Mouse (Mus musculus): ENCODE results near the gene Smim14.
A peak's percentile ranks its signal among the peaks of the same experiment; 100 is the strongest.

Smim14 gene

GRCm38 (mm10) chr5:65536751-65537419 is at the start of gene Smim14, which contains the start of gene Ube2k:
Gene Smim14, minus strand, starts transcription at chr5:65537184.
Gene Ube2k, plus strand, starts transcription at chr5:65537233.
- DNase-seq: peak; percentile 93

GRCm38 (mm10) chr5:65586291-65586690 is 49.3 kb upstream of the Smim14 start:
- no peak for DNase-seq

GRCm38 (mm10) chr5:65578545-65578944 is 41.6 kb upstream of the Smim14 start:
- no peak for DNase-seq

DNA sequence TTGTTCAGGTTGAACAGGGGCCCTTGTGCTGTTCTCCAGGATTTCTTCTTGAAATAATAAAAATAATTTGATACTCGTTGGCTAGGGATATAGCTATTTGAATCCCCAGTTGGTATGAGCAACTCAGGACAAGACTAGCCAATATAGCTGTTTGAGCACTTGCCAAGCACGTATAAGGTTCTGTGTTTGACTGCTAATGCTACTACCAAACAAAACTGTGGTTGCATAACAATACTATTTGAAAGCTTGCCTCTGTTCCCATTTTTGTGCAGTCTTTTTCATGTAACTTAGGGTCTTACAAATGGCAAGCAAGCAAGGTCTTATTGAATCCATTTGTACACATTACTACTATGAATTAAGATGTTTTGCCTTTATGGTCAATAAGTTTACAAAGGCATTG is 38.9 kb upstream of the Smim14 start:
- DNase-seq: no peak

GRCm38 (mm10) chr5:65574876-65575275 is 37.9 kb upstream of the Smim14 start:
- no peak for DNase-seq

- no peak for DNase-seq
Observed at GRCm38 (mm10) chr5:65565486-65565885, 28.5 kb upstream of the Smim14 start.

- peak; percentile 43 for DNase-seq
Observed at GRCm38 (mm10) chr5:65561125-65561893, 24.3 kb upstream of the Smim14 start.

DNA sequence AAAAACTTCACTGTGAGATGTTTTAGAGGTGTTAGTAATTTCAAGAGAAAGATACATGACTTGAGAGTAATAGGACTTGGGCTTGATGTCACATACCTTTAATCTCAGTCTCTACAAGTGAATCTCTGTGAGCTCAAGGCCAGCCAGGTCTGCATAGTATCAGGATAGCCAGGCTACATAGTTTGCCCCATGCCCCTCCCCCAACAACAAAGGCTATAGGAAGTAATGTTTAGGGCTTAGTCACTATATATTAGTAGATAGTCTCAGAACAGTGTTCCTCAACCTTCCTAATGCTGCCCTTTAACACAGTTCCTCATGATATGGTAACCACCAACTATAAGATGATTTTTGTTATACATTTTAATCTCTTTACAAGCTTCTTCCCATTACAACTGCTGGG is 20.1 kb upstream of the Smim14 start:
- DNase-seq: no peak

GRCm38 (mm10) chr5:65549677-65550076 is 12.7 kb upstream of the Smim14 start:
- no peak for DNase-seq

DNA sequence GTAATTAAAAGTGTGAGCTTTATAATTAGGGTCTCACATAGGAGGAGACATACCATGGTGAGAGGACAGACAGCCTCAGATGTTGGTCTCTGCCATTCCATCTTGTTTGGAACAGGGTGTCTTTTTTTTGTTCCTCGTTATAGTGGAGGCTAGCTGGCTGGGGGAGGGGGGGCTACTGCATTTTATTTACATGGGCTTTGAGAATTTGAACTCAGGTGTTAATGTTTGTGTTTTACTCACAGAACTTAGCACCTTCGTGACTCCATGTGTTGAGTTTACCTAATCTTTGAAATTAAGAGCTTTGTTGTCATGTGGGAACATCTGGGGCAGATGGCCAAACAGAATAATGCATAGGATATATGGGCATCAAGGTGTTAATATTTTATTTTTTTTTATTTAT is 7.6 kb upstream of the Smim14 start:
- no peak for DNase-seq

- DNase-seq: no peak
Observed at GRCm38 (mm10) chr5:65543491-65543890, 6.5 kb upstream of the Smim14 start.

DNA sequence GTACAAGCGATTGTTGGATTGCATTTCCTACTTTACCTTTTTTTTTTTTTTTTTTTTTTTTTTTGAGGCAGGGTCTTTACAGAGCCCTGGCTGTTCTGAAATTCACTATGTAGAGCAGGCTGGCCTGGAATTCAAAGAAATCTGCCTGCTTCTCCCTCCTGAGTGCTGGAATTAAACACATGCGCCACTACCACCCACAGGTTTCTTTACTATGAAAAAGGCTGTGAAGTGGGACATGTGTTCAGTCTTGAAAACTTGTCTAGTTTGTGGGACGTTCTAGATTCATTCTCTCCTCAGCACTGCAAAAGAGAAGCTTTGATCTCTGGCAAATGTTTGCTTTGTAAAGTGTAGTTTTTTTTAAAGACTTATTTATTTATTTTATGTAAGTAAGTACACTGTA is 4.9 kb upstream of the Smim14 start:
- no peak for DNase-seq

GRCm38 (mm10) chr5:65539786-65540185 is 2.8 kb upstream of the Smim14 start:
- no peak for DNase-seq

DNA sequence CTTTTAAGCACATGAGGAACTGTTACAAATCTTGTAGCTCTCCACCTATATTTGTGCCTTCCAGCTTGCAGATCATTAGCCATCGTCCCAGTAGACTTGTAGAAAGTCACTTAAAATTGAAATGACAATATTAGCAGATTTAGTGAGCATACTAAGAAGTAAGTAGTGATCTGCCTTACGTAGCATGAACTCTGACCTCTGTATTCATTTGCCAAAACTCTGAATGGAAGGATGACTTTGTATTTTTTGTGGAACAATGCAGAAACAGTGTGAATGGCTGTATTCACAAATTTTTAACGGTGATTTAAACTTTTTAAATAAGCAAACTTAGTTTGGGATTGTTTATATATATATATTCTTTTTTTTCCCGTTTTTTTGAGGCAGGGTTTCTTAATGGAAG is 1.8 kb upstream of the Smim14 start:
- DNase-seq: no peak

GRCm38 (mm10) chr5:65538121-65538520 is 1.1 kb upstream of the Smim14 start:
- peak; percentile 26 for DNase-seq

DNA sequence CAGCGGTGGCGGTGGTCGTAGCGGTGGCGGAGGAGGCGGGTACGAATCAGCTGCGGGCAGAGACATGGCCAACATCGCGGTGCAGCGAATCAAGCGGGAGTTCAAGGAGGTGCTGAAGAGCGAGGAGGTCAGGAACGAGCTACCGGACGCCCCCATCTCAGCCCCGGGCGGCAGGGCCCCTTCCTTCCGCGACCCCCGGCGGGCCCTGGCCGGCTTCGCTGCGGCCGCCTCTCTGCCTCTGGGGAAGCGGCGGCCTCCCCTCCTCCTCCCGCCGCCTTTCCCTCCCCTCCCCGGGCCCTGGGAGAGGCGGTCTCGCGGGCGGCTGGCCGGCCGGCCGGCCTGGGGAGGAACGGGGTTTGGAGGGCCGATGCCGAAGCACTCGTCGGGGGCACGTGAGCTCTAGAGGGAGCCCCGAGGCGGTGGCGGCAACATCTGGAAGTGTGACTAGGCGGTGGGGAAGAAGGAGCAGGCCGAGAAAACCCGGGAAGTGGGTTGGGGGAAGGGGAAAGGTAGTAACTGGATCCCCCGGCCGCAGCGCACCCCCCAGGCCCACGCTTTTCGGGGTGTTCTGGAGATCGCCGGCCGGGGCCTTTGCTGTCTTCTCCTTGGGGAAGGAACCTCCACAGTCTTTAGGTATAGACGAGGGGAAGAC is 562 bp upstream of the Smim14 start:
- peak; percentile 48 for DNase-seq

DNA sequence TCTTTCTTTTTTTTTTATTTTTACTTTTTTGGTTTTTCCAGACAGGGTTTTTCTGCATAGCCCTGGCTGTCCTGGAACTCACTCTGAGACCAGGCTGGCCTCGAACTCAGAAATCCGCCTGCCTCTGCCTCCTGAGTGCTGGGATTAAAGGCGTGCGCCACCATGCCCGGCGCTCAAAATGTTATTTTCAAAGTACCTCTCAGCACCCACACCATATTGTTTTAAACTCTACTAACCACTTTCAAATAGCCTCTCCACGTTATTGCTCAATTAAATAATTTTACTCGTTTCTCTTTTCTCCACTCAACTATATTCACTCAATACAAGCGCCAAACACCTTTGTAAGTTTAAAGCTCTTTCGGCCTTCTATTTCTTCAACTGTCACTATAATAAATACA is 917 bp downstream of the Smim14 start:
- peak; percentile 29 for DNase-seq

DNA sequence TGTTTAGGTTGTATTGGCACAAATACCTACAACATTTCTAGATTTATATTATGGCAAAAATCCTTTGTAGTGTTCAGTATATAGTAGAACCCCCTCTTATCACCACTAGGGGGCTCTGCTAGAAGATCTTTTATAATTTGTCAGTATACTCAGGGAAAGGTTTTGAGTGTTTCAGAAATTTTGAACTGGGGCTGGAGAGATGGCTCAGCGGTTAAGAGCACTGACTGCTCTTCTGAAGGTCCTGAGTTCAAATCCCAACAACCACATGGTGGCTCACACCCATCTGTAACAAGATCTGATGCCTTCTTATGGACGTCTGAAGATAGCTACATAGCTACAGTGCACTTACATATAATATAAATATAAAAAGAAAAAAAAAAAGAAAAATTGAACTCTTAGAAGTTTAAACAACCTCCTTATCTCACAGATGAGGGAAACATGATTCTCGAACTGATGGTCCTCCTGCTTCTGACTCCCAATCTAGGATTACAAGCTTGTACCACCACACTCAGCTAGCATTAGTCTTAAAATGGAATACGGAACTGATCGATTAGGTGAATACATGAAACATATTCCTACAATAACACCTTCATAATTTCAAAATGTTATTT is 1.4 kb downstream of the Smim14 start:
- peak; percentile 80 for DNase-seq

DNA sequence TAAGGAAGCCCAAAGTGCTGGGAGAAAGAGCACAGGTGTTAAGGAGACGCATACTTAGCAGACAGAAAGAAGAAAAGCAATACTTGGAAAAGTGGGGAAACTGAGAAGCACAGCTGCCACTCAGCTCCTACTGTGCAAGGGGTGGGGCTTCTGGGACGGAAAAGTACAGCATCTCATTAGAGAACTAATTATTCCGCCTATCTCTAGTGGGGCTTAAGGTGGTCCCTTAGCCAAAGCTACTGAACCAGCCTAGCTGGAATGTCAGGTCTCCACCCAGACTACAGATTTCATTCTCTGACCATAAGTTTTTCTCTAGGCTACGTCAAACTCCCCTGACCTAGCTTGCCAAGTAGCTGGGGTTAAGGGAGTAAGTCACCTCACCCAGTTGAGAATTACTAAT is 2.5 kb downstream of the Smim14 start:
- no peak for DNase-seq

GRCm38 (mm10) chr5:65531283-65531682 is 5.7 kb downstream of the Smim14 start:
- no peak for DNase-seq

GRCm38 (mm10) chr5:65525674-65526443 is 11.1 kb downstream of the Smim14 start:
- DNase-seq: no peak

GRCm38 (mm10) chr5:65524831-65525230 is 12.2 kb downstream of the Smim14 start:
- DNase-seq: no peak

DNA sequence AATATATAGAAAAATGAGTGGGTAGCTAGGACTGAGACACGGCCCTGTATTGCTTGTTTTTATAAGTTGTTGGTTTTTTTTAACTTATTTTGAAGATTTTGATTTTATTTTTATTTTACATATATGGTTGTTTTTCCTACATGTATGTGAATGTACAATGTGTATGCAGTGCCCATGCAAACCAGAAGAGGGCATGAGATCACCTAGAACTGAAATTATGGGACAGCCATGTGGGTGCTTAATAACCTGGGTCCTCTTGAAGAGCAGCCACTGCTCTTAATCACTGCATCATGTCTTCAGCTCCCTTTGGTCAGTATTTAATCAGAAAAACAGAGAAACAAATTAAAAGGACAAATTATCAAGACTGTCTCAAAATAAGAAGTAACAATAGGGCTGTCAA is 15.2 kb downstream of the Smim14 start:
- DNase-seq: no peak
